Mouse (Mus musculus) ZHBTc4 (cell line): Measurements from ENCODE around the gene Hpcal1.
A peak's percentile ranks its signal among the peaks of the same experiment; 100 is the strongest.
"Not testable (repeated sequence)": the region's sequence is repeated elsewhere in the genome, so short reads cannot be mapped to it uniquely, and the experiment has no call there.

Experiments used
- DNase-seq: peaks from one replicate; pipeline ENCODE4 v3.0.0-alpha.2; 2011; ENCODE audit warnings: low read depth, low spot score

The Hpcal1 gene

DNA sequence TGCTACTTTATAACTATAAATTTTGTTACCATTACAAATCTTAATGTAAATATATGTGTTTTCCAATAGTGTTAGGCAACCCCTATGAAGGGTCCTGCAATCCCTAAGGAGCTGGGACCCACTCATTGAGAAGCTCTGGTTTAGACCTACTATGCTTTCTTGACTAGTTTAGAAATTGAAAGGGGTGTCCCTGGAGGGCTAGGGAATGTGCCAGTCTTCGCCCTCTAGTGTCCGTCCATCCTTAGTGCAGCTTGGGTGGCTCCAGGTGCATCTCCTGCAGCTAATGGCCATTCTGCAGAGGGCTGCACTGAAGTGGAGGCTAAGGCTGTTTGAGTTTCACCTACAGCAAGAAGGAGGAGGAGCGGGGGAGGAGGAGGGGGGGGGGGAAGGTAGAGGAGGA, 87.7 kb downstream of the Hpcal1 start:
- peak; percentile 71 for DNase-seq

DNA sequence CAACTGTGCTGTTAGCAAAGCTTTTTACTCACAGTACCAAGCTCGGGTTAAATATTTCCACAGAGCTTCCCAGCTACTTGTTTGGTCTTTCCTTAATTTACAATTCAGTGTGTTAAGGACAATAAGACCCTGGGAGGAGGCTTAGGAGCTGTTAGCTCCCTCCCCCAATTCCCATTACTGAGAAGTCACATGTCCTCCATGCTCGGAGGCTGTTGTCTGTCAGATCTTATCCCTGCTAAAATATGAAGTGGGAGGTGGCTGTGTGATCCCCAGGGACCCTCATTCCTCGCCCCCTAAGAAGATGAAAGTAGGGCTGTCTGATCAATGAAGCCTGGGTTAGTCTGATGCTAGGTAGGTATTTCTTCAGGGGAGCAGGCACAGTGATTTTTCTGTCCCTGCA, 88.4 kb downstream of the Hpcal1 start:
- DNase-seq: peak; percentile 21

DNA sequence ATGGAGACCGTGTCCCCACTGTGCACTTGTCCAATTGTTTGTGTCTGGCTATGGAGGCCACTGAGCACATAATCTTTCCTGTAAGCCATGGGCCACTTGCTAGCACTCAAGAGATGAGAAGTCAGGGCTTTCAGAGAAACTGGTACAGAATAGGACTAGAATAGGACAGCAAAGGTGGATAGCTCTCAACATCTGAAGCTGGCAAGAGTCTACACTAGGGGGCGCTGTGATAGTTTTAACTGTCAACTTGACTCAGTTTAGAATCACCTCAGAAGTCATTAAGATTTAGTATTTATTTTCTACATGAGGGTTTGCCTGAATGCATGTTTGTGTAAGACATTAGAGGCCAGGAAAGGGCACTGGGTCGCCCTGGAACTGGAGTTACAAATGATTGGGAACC, 98.8 kb downstream of the Hpcal1 start:
- DNase-seq: no peak

DNA sequence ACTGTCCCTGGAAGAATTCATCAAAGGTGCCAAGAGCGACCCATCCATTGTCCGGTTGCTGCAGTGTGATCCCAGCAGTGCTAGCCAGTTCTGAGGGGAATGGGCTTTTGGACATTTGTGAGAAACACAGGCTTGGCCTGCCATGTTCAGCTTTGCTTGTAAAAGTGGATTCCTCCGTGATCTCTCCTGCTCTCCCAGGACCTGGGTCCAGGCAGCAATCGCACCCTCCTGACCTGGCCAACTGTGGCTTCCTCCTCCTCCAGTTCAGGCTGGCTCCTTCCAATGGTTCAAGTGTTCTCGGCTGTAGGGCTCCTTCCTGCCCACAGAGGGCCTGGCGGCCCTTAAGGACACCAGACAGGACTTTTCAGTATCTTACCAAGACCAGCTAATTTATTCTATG, 100.5 kb downstream of the Hpcal1 start:
- DNase-seq: no peak

DNA sequence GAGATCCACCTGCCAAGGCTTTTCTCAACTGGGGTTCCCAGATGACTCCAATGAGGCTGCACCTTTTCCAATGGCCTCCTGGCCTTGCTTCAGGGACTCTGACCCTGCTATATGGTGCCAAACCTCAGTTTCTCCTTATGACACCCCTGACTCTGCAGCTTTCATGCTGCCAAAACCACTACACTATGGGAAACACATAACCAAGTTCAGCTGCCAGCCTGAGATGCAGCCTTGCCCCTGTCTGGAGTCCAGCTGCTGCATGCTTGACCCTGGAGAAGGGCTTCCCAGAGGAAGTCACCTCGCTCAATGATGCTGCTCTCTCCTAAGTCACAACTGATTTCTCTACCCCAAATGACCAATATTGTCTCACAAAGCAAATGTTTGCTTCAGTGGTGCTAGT, 102.1 kb downstream of the Hpcal1 start:
- no peak for DNase-seq

DNA sequence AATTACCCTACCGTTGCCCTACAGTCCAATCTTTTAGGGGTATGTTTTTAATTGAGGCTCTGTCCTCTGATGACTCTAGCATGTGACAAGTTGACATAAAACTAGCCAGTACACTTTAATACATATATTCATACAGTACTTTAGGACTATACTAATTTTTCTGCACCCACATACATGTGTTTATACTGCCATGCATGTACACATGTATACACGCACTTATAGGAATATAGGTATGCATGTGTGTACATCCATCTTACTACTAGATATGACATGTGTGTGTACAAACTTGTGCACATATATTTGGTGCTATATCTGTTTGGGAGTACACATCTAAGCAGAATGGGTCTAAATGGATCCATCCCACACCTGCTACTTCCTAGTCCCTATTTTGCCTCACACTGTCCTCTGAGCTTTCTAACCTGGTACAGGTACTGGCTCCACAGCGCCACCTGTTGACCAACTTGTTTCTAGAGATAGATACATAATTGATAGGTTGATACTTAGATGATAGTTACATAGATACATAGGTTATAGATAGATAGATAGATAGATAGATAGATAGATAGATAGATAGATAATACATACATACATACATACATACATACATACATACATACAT, 105.1 kb downstream of the Hpcal1 start:
- peak; percentile 65 for DNase-seq

DNA sequence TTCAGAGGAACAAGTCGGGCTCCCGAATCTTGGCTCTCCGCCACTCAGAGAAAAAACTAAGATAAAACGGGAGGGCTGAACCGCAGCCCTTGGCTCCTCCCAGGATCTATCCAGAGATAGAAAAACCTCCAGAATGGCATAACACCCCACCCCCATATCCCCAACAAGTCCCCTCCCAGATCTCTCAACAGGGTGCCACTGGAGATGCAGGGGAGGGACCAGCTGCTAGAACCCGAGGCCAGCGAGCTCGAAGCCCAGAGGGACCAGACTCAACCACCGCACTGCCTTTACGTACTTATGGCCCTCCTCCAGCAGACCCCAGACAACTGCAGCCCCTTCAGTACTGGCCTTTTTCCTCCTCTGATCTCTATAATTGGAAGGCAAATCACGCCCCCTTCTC, 107.6 kb downstream of the Hpcal1 start:
- not testable (repeated sequence) for DNase-seq

DNA sequence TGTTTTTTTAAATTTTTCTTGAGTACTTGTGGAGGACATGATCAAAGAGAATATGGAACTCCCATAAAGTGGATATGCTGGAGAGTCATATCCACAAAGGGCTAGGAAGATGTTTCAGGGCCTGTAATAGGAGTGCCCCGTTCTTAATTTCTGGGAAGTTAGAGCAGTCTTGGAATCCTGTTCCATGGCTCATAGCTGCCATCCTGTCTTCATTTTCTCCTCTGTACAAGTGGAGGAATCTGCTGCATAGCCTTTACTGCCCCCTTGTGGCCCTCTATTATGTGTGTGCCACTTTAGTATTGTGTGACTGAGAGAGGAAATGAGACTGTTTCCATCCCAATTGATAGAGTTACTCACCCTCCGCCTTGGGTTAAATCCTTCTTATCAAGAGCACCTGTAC, 117.9 kb downstream of the Hpcal1 start:
- peak; percentile 83 for DNase-seq

DNA sequence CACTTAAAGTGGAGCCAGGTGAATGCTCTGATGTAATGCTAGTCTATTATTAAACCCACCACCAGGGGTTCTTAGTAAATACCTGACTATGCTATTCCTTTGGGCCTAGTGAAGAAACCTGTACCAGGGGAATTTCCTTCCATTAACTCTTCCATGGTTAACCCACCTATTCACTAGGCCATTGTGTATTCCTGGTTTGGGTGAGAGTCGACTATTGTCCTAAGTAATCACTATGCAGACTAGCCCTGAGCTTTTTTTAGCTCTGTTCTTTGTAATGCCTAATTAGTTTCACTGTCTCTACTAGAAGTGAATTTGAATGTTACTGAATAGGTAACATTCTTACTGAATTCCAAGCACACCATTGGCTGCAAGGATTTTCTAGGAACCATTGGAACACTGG, 144.6 kb downstream of the Hpcal1 start:
- peak; percentile 87 for DNase-seq
